Mouse (Mus musculus) hindbrain, embryonic 14.5 days (tissue): ENCODE measurements at regions not wholly inside any gene's neighbourhood (a gene's known extent, or its start where the extent isn't known, plus 50 kb on each side); places are given as distances from the start of the nearest gene placed in this dataset.

Experiments used
- ATAC-seq: fragments of 200-750 bp; cut with Nextera tagmentation; 2 replicates; pipeline ENCODE4 v1.8.0; 2017; ENCODE audit warnings: moderate number of reproducible peaks, mild to moderate bottlenecking, moderate TSS enrichment, moderate library complexity; ENCODE audit not compliant: low FRiP score
- DNase-seq: peaks from one replicate; pipeline ENCODE4 v3.0.0-alpha.2; 2015; ENCODE audit warnings: low spot score
- H3K27ac ChIP-seq: fragments of 300-500 bp; sonication (generic); 2 replicates; pipeline ENCODE4 v1.5.1; 2014; ENCODE audit warnings: mild to moderate bottlenecking, moderate library complexity
- H3K27me3 ChIP-seq: fragments of 300-500 bp; sonication (generic); 2 replicates; pipeline ENCODE4 v1.6.1; 2014; ENCODE audit warnings: mild to moderate bottlenecking, low read length, mixed read lengths; ENCODE audit not compliant: control insufficient read depth, insufficient read depth
- H3K36me3 ChIP-seq: fragments of 300-500 bp; sonication (generic); replicated peaks from 2 replicates; pipeline ENCODE4 v1.6.1; 2014; ENCODE audit not compliant: control insufficient read depth, insufficient read depth
- H3K4me1 ChIP-seq: fragments of 300-500 bp; sonication (generic); replicated peaks from 2 replicates; pipeline ENCODE4 v1.6.1; 2014; ENCODE audit warnings: antibody characterized with exemption, low read length, mixed read lengths; ENCODE audit not compliant: control insufficient read depth, insufficient read depth
- H3K4me2 ChIP-seq: fragments of 300-500 bp; sonication (generic); replicated peaks from 2 replicates; pipeline ENCODE4 v1.6.1; 2014; ENCODE audit warnings: mild to moderate bottlenecking, moderate library complexity
- H3K4me3 ChIP-seq: fragments of 300-500 bp; sonication (generic); replicated peaks from 2 replicates; pipeline ENCODE4 v1.5.1; 2014; ENCODE audit warnings: mild to moderate bottlenecking, low read length
- H3K9ac ChIP-seq: fragments of 300-500 bp; sonication (generic); 2 replicates; pipeline ENCODE4 v1.6.1; 2014
- H3K9me3 ChIP-seq: fragments of 300-500 bp; sonication (generic); 2 replicates; pipeline ENCODE4 v1.6.1; 2016; ENCODE audit warnings: low read length; ENCODE audit not compliant: control insufficient read depth
- WGBS: fragments of 180-500 bp; shearing (Covaris S2); extraction: QIAGEN DNeasy Blood & Tissue Kit; methylation state at CpG from one replicate; pipeline ENCODE4 v1.1.7; 2014; 5-methylcytosine and 5-hydroxymethylcytosine counted together

- WGBS = 76% methylated on average over 2 of the region's 2 CpGs
- no peaks in the 10 kb centered on the region for H3K9me3 ChIP-seq
Measured at GRCm38 (mm10) chr9:23535872-23536271, 313.0 kb downstream of the Bmper start.

DNA sequence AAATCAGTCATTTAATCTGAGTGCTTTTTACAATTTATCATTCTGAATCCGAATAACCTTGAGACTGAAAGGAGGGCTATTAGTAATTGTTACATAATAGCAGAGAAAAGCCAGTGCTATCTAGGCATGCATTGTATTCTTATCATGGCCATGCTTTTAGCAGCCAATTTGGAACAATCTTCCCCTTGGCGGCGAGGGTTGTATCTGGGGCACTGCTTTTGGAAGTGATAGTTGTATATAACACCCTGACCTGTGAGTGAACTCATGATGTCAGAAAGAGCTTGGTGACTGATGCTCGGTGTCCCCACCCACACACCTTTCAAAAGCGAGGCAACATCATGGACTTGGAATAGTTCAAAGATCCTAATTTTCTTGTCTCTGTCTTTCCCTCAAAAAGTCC, 315.2 kb downstream of the Bmper start:
- 81% methylated on average over 5 of the region's 5 CpGs for WGBS
- no peak for ATAC-seq

More at GRCm38 (mm10) chr9:23535872-23536271, 313.0 kb downstream of the Bmper start:
- H3K4me3 ChIP-seq = no peak overlapping the region
- no peaks in the 10 kb centered on the region for H3K36me3 ChIP-seq
- no peak overlapping the region for H3K27ac ChIP-seq
- ATAC-seq (no peak), DNase-seq (no peak)
- H3K27me3 ChIP-seq = no peaks in the 10 kb centered on the region
- H3K4me2 ChIP-seq = no peak overlapping the region
- H3K4me1 ChIP-seq = no peaks in the 10 kb centered on the region
- no peak overlapping the region for H3K9ac ChIP-seq

GRCm38 (mm10) chr9:23551692-23552091, 328.8 kb downstream of the Bmper start:
- H3K4me3 ChIP-seq = no peak overlapping the region
- H3K27ac ChIP-seq = no peak overlapping the region
- ATAC-seq (no peak; the same call in 1 of the 2 replicates), DNase-seq (peak; percentile 28)
- no peak overlapping the region for H3K4me2 ChIP-seq
- no peaks in the 10 kb centered on the region for H3K4me1 ChIP-seq
- no peak overlapping the region for H3K9ac ChIP-seq
- H3K36me3 ChIP-seq = no peaks in the 10 kb centered on the region
- H3K9me3 ChIP-seq = no peaks in the 10 kb centered on the region
- 58% methylated on average over 2 of the region's 2 CpGs for WGBS
- H3K27me3 ChIP-seq = no peaks in the 10 kb centered on the region

More for the DNA sequence above, 315.2 kb downstream of the Bmper start:
- Histone ChIP-seq H3K36me3 (no peaks in the 10 kb centered on the region), H3K9ac (no peak overlapping the region), H3K27me3 (no peaks in the 10 kb centered on the region), H3K4me3 (no peak overlapping the region), H3K27ac (no peak overlapping the region), H3K4me1 (no peaks in the 10 kb centered on the region), H3K9me3 (no peaks in the 10 kb centered on the region), H3K4me2 (no peak overlapping the region)
- DNase-seq = no peak

- Histone ChIP-seq H3K36me3 (no peaks in the 10 kb centered on the region), H3K9me3 (no peaks in the 10 kb centered on the region), H3K4me2 (no peak overlapping the region), H3K9ac (no peak overlapping the region), H3K27ac (no peak overlapping the region), H3K27me3 (no peaks in the 10 kb centered on the region), H3K4me3 (no peak overlapping the region), H3K4me1 (no peaks in the 10 kb centered on the region)
- 63% methylated on average over 1 of the region's 1 CpGs for WGBS
- ATAC-seq (no peak), DNase-seq (no peak)
Measured at GRCm38 (mm10) chr9:23553766-23554165, 330.9 kb downstream of the Bmper start.

GRCm38 (mm10) chr9:23557601-23558000, 334.7 kb downstream of the Bmper start:
- H3K36me3 ChIP-seq = no peaks in the 10 kb centered on the region
- no peaks in the 10 kb centered on the region for H3K9me3 ChIP-seq
- DNase-seq (no peak), ATAC-seq (no peak)
- H3K4me3 ChIP-seq = no peak overlapping the region
- no peak overlapping the region for H3K4me2 ChIP-seq
- no peaks in the 10 kb centered on the region for H3K27me3 ChIP-seq
- H3K27ac ChIP-seq = no peak overlapping the region
- H3K4me1 ChIP-seq = no peaks in the 10 kb centered on the region
- no peak overlapping the region for H3K9ac ChIP-seq
- 73% methylated on average over 3 of the region's 3 CpGs for WGBS

DNA sequence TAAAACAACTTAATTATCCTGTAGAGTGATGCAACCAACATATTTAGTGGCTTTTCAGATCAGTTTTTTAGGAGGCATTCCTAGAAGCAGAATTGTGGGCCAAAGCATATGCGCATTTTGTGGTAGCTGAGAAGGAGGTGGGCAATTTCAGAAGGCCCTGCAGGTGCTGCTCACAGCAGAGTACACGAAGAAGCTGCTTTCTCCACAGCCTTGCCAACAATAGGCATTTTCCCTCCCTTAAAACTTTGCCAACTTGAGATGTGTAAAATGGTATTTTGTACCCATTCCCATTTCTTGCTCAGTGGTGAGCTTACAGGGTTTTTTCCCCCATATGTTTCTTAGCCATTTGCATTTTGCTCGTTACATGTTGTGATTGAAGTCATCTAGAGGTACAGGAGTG, 339.0 kb downstream of the Bmper start:
- Histone ChIP-seq H3K36me3 (no peaks in the 10 kb centered on the region), H3K9ac (no peak overlapping the region), H3K27me3 (no peaks in the 10 kb centered on the region), H3K4me1 (no peaks in the 10 kb centered on the region), H3K27ac (no peak overlapping the region), H3K4me3 (no peak overlapping the region), H3K9me3 (no peaks in the 10 kb centered on the region), H3K4me2 (no peak overlapping the region)
- WGBS = 83% methylated on average over 3 of the region's 3 CpGs
- ATAC-seq (no peak), DNase-seq (no peak)

- ATAC-seq = no peak
- Histone ChIP-seq H3K9me3 (no peaks in the 10 kb centered on the region), H3K27ac (no peak overlapping the region), H3K4me2 (no peak overlapping the region), H3K4me3 (no peak overlapping the region), H3K9ac (no peak overlapping the region), H3K27me3 (no peaks in the 10 kb centered on the region), H3K4me1 (no peaks in the 10 kb centered on the region), H3K36me3 (no peaks in the 10 kb centered on the region)
- DNase-seq = no peak
Measured at GRCm38 (mm10) chr9:23567081-23567480, 344.2 kb downstream of the Bmper start.

DNA sequence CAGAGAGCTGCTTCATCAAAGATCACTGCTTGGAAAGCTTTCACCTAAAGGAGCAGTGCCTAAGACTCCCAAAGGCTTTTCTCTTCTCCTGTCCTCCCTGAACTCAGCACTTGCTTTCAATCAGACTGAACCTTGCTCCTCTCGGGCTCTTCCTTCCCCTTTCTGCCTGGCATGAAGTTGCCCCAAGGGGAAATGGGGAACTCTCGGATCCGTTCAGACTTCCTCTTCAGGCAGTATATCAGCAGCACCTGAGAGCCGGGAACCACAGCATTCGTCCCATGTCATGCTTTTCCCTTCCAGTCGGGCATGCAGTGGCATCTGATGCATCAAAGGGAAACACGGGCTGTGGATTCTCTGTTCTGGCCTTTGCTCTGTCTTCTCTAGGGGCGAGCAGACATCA, 347.3 kb downstream of the Bmper start:
- Histone ChIP-seq H3K4me1 (no peaks in the 10 kb centered on the region), H3K27me3 (no peaks in the 10 kb centered on the region), H3K9me3 (no peaks in the 10 kb centered on the region), H3K4me2 (no peak overlapping the region), H3K4me3 (no peak overlapping the region), H3K36me3 (no peaks in the 10 kb centered on the region), H3K9ac (no peak overlapping the region), H3K27ac (no peak overlapping the region)
- no peak for DNase-seq
- ATAC-seq = no peak
- 83% methylated on average over 8 of the region's 8 CpGs for WGBS

DNA sequence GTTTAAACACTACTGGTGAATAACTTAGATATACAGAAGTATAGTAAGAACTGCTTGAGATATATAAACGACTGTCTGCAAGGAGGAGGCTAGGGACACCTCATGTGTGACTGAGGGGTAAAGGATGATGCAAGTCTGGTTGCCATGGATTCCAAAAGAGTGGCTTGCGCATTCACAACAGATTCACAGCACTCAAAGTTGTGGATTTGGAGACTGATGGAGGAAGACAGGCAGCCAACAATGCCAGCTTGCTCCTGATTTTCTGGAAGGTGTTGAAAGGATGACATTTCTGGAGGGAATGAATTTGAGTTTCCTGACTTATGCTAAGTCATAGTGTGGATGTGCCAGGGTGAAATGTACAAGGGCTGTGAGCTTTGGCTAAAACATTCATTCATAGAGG, 353.4 kb downstream of the Bmper start:
- Histone ChIP-seq H3K9ac (no peak overlapping the region), H3K27me3 (no peaks in the 10 kb centered on the region), H3K4me2 (no peak overlapping the region), H3K9me3 (no peaks in the 10 kb centered on the region), H3K4me1 (peaks cover 8% of the 10 kb centered on the region), H3K27ac (no peak overlapping the region), H3K36me3 (no peaks in the 10 kb centered on the region), H3K4me3 (no peak overlapping the region)
- DNase-seq (no peak), ATAC-seq (no peak)
- WGBS = 73% methylated on average over 2 of the region's 2 CpGs

DNA sequence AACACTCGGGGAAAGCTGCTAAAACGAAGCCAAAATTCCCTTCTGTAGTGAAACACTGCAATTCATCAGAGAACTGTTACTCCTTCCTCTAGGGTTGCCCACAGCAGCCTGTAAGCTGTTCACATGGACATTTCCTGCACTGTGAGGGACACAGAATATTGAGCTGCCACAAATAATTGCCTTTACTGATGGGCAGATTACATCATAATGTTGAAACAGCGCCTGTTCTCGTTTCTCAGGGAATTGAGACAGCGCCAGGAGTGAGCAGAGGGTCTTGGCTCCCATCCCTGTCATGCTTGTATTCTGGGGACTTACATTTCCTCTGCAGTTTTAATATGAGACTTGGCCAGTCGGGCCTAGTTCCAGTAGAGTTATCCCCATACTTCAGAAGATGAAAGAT, 357.3 kb downstream of the Bmper start:
- H3K27ac ChIP-seq = 0 out of 2 replicates have a peak overlapping the region, but pooled peaks have one; percentile 5
- peaks cover 13% of the 10 kb centered on the region for H3K4me1 ChIP-seq
- H3K4me2 ChIP-seq = no peak overlapping the region
- ATAC-seq (peak; percentile 57; the same call in 1 of the 2 replicates), DNase-seq (peak; percentile 57)
- no peak overlapping the region for H3K9ac ChIP-seq
- H3K36me3 ChIP-seq = no peaks in the 10 kb centered on the region
- no peaks in the 10 kb centered on the region for H3K27me3 ChIP-seq
- H3K9me3 ChIP-seq = no peaks in the 10 kb centered on the region
- H3K4me3 ChIP-seq = no peak overlapping the region
- WGBS = 63% methylated on average over 6 of the region's 6 CpGs
